Mouse (Mus musculus) heart, embryonic 12.5 days (tissue): ENCODE results near the gene Acvr1b. TPM values are rescaled to one million over a fixed set of nuclear protein-coding genes. Genes with fewer than 3 reads are reported as not detected.
A peak's percentile ranks its signal among the peaks of the same experiment; 100 is the strongest.

Source experiments
- ATAC-seq: fragments of 200-750 bp; cut with Nextera tagmentation; 2 replicates; pipeline ENCODE4 v1.8.0; 2017; ENCODE audit warnings: moderate TSS enrichment, moderate library complexity; ENCODE audit not compliant: insufficient number of reproducible peaks, low FRiP score
- H3K27ac ChIP-seq: fragments of 300-500 bp; sonication (generic); 2 replicates; pipeline ENCODE4 v1.5.1; 2016; ENCODE audit warnings: mild to moderate bottlenecking, moderate library complexity; ENCODE audit not compliant: poor library complexity, severe bottlenecking
- H3K27me3 ChIP-seq: fragments of 300-500 bp; sonication (generic); replicated peaks from 2 replicates; pipeline ENCODE4 v1.6.1; 2016; ENCODE audit warnings: mild to moderate bottlenecking, moderate library complexity
- H3K36me3 ChIP-seq: fragments of 300-500 bp; sonication (generic); 2 replicates; pipeline ENCODE4 v1.6.1; 2016; ENCODE audit warnings: mild to moderate bottlenecking, moderate library complexity
- H3K4me1 ChIP-seq: fragments of 300-500 bp; sonication (generic); replicated peaks from 2 replicates; pipeline ENCODE4 v1.6.1; 2016; ENCODE audit warnings: mild to moderate bottlenecking
- H3K4me2 ChIP-seq: fragments of 300-500 bp; sonication (generic); 2 replicates; pipeline ENCODE4 v1.6.1; 2016; ENCODE audit warnings: mild to moderate bottlenecking, moderate library complexity
- H3K4me3 ChIP-seq: fragments of 300-500 bp; sonication (generic); 2 replicates; pipeline ENCODE4 v1.5.1; 2016; ENCODE audit warnings: mild to moderate bottlenecking
- H3K9ac ChIP-seq: fragments of 300-500 bp; sonication (generic); 2 replicates; pipeline ENCODE4 v1.6.1; 2016; ENCODE audit warnings: mild to moderate bottlenecking, moderate library complexity
- H3K9me3 ChIP-seq: fragments of 300-500 bp; sonication (generic); replicated peaks from 2 replicates; pipeline ENCODE4 v1.6.1; 2016; ENCODE audit warnings: mild to moderate bottlenecking, moderate library complexity
- WGBS: fragments of 180-500 bp; shearing (Covaris S2); methylation state at CpG from one replicate; pipeline ENCODE4 v1.1.7; 2016; 5-methylcytosine and 5-hydroxymethylcytosine counted together
- polyA plus RNA-seq: library from polyadenylated mRNA; unstranded; fragments of >200 nt; fragmentation: Nextera tagmentation; extraction: Ambion mirVana; gene quantifications from 2 replicates; pipeline ENCODE4 v1.2.1, GENCODE M21; 2016

The Acvr1b gene
- polyA plus RNA-seq, 1 experiment from 2014 or later: 6.8 TPM

- 0 out of 2 replicates have a peak, but pooled peaks have one; percentile 27 for ATAC-seq
These were observed 47.6 kb downstream of the Acvr1b start for GRCm38 (mm10) chr15:101221298-101222104.

GRCm38 (mm10) chr15:101222897-101223482 lies 49.1 kb downstream of the Acvr1b start:
- H3K27ac ChIP-seq: no peak overlapping the region
- ATAC-seq: no peak
- H3K4me3 ChIP-seq: no peak overlapping the region
- H3K9me3 ChIP-seq: no peaks in the 10 kb centered on the region
- H3K36me3 ChIP-seq: no peaks in the 10 kb centered on the region
- H3K27me3 ChIP-seq: peaks cover 23% of the 10 kb centered on the region
- H3K9ac ChIP-seq: 0 out of 2 replicates have a peak overlapping the region, but pooled peaks have one; percentile 87
- 39% methylated on average over 13 of the region's 13 CpGs for WGBS
- H3K4me2 ChIP-seq: peak overlapping the region; percentile 89; the same call in 1 of the 2 replicates
- H3K4me1 ChIP-seq: peaks cover 40% of the 10 kb centered on the region

More at GRCm38 (mm10) chr15:101221298-101222104, 47.6 kb downstream of the Acvr1b start:
- no peak overlapping the region for H3K27ac ChIP-seq
- whole genome bisulfite sequencing: 2% methylated on average over 14 of the region's 14 CpGs
- H3K9me3 ChIP-seq: no peaks in the 10 kb centered on the region
- H3K36me3 ChIP-seq: no peaks in the 10 kb centered on the region
- H3K4me2 ChIP-seq: peak overlapping the region; percentile 66
- H3K4me1 ChIP-seq: peaks cover 27% of the 10 kb centered on the region
- peak overlapping the region; percentile 35 for H3K4me3 ChIP-seq
- H3K9ac ChIP-seq: peak overlapping the region; percentile 17; the same call in 1 of the 2 replicates
- peaks cover 23% of the 10 kb centered on the region for H3K27me3 ChIP-seq

- Histone ChIP-seq H3K4me3 (peak overlapping the region; percentile 85), H3K9ac (peak overlapping the region; percentile 87; the same call in 1 of the 2 replicates), H3K27ac (no peak overlapping the region), H3K4me2 (peak overlapping the region; percentile 89), H3K27me3 (peaks cover 23% of the 10 kb centered on the region), H3K36me3 (no peaks in the 10 kb centered on the region), H3K9me3 (no peaks in the 10 kb centered on the region), H3K4me1 (peaks cover 46% of the 10 kb centered on the region)
- 5% methylated on average over 5 of the region's 5 CpGs for WGBS
- no peak for ATAC-seq
These were observed 49.7 kb downstream of the Acvr1b start for GRCm38 (mm10) chr15:101223596-101223995.

- Histone ChIP-seq H3K4me2 (peak within 1 kb of the TSS; percentile 89), H3K4me3 (peak within 1 kb of the TSS; percentile 85), H3K9ac (peak within 1 kb of the TSS; percentile 87), H3K36me3 (peaks cover 6% of the 10 kb centered on the region), H3K27me3 (peaks cover 23% of the 10 kb centered on the region), H3K27ac (peak within 1 kb of the TSS; percentile 72), H3K9me3 (no peaks in the 10 kb centered on the region), H3K4me1 (peaks cover 50% of the 10 kb centered on the region)
- WGBS: under 1% methylated on average over 77 of the region's 77 CpGs
- ATAC-seq: peak; percentile 88
These were observed 50.4 kb downstream of the Acvr1b start, which contains the start of gene Grasp for GRCm38 (mm10) chr15:101224006-101224906. Gene Grasp (plus strand): TSS chr15:101224188.

- H3K9me3 ChIP-seq: no peaks in the 10 kb centered on the region
- peak overlapping the region; percentile 85 for H3K4me3 ChIP-seq
- WGBS: 7% methylated on average over 14 of the region's 14 CpGs
- peaks cover 11% of the 10 kb centered on the region for H3K36me3 ChIP-seq
- H3K27ac ChIP-seq: peak overlapping the region; percentile 72
- H3K4me1 ChIP-seq: peaks cover 50% of the 10 kb centered on the region
- ATAC-seq: no peak
- peaks cover 23% of the 10 kb centered on the region for H3K27me3 ChIP-seq
- peak overlapping the region; percentile 87 for H3K9ac ChIP-seq
- peak overlapping the region; percentile 89 for H3K4me2 ChIP-seq
These were observed 51.1 kb downstream of the Acvr1b start for GRCm38 (mm10) chr15:101224977-101225376.

GRCm38 (mm10) chr15:101227971-101228370 lies 54.1 kb downstream of the Acvr1b start:
- Histone ChIP-seq H3K9ac (peak overlapping the region; percentile 25; the same call in 1 of the 2 replicates), H3K36me3 (peaks cover 41% of the 10 kb centered on the region), H3K27me3 (peaks cover 28% of the 10 kb centered on the region), H3K4me3 (no peak overlapping the region; the same call in 1 of the 2 replicates), H3K4me1 (peaks cover 46% of the 10 kb centered on the region), H3K27ac (peak overlapping the region; percentile 75), H3K4me2 (peak overlapping the region; percentile 39; the same call in 1 of the 2 replicates), H3K9me3 (no peaks in the 10 kb centered on the region)
- 21% methylated on average over 7 of the region's 7 CpGs for WGBS
- ATAC-seq: peak; percentile 80

- Histone ChIP-seq H3K4me1 (peaks cover 45% of the 10 kb centered on the region), H3K27ac (no peak overlapping the region), H3K9ac (0 out of 2 replicates have a peak overlapping the region, but pooled peaks have one; percentile 15), H3K4me3 (no peak overlapping the region), H3K4me2 (no peak overlapping the region), H3K9me3 (no peaks in the 10 kb centered on the region), H3K27me3 (peaks cover 19% of the 10 kb centered on the region), H3K36me3 (peaks cover 42% of the 10 kb centered on the region)
- WGBS: 85% methylated on average over 21 of the region's 21 CpGs
- no peak for ATAC-seq
These were observed 55.2 kb downstream of the Acvr1b start for GRCm38 (mm10) chr15:101228866-101229590.

GRCm38 (mm10) chr15:101230503-101230902 lies 56.6 kb downstream of the Acvr1b start:
- ATAC-seq: no peak
- Histone ChIP-seq H3K36me3 (peaks cover 42% of the 10 kb centered on the region), H3K9ac (no peak overlapping the region), H3K4me1 (peaks cover 50% of the 10 kb centered on the region), H3K9me3 (no peaks in the 10 kb centered on the region), H3K27ac (no peak overlapping the region), H3K27me3 (peaks cover 15% of the 10 kb centered on the region), H3K4me2 (no peak overlapping the region), H3K4me3 (no peak overlapping the region)
- WGBS: 91% methylated on average over 19 of the region's 19 CpGs

GRCm38 (mm10) chr15:101230995-101231647 lies 57.3 kb downstream of the Acvr1b start:
- peaks cover 52% of the 10 kb centered on the region for H3K4me1 ChIP-seq
- peak overlapping the region; percentile 63 for H3K4me2 ChIP-seq
- H3K9ac ChIP-seq: peak overlapping the region; percentile 65
- WGBS: 71% methylated on average over 23 of the region's 23 CpGs
- ATAC-seq: no peak
- no peak overlapping the region for H3K27ac ChIP-seq
- peaks cover 11% of the 10 kb centered on the region; the same call in 1 of the 2 replicates for H3K27me3 ChIP-seq
- peak overlapping the region; percentile 43 for H3K4me3 ChIP-seq
- H3K9me3 ChIP-seq: no peaks in the 10 kb centered on the region
- H3K36me3 ChIP-seq: peaks cover 42% of the 10 kb centered on the region
